Mouse (Mus musculus) MEL (cell line): Measurements from ENCODE around the gene Rplp0. TPM values are rescaled to one million over a fixed set of nuclear protein-coding genes. Genes with fewer than 3 reads are reported as not detected.

Experiments
- DNase-seq: peaks from one replicate; pipeline ENCODE4 v3.0.0; 2011; ENCODE audit warnings: low read depth, low spot score
- H3K27ac ChIP-seq: 2 replicates; pipeline ENCODE4 v1.5.1; 2012; ENCODE audit warnings: low read depth, mild to moderate bottlenecking, control low read depth, low read length, moderate library complexity; ENCODE audit not compliant: control insufficient read depth
- H3K27me3 ChIP-seq, 2 experiments: fragments of 150-350 bp in 1 of 2; sonication (generic) in 1 of 2; 2 replicates each; pipeline ENCODE4 v1.6.1; 2012; ENCODE audit warnings: low read length in 2 of 2, mild to moderate bottlenecking in 2 of 2, improper control_type of control experiment in 1 of 2, moderate library complexity in 1 of 2; ENCODE audit not compliant: insufficient read depth in 2 of 2, control insufficient read depth in 1 of 2
- H3K36me3 ChIP-seq, 2 experiments: 2 replicates each; pipeline ENCODE4 v1.6.1; 2012 to 2014; ENCODE audit warnings: low read length in 2 of 2, improper control_type of control experiment in 1 of 2, inconsistent platforms in 1 of 2, mild to moderate bottlenecking in 1 of 2; ENCODE audit not compliant: insufficient read depth in 2 of 2, control insufficient read depth in 1 of 2
- H3K4me1 ChIP-seq, 2 experiments: fragments of 150-350 bp in 1 of 2; sonication (generic) in 1 of 2; 2 replicates each; pipeline ENCODE4 v1.6.1; 2012; ENCODE audit warnings: low read length in 2 of 2, improper control_type of control experiment in 1 of 2, mild to moderate bottlenecking in 1 of 2; ENCODE audit not compliant: insufficient read depth in 2 of 2, control insufficient read depth in 1 of 2
- H3K4me3 ChIP-seq, 2 experiments: fragments of 150-350 bp in 1 of 2; sonication (generic) in 1 of 2; 2 replicates each; pipeline ENCODE4 v1.5.1; 2012; ENCODE audit warnings: low read depth in 2 of 2, low read length in 2 of 2, mild to moderate bottlenecking in 2 of 2, moderate library complexity in 2 of 2, control low read depth in 1 of 2, improper control_type of control experiment in 1 of 2; ENCODE audit not compliant: control insufficient read depth in 1 of 2, insufficient read depth in 1 of 2
- H3K79me2 ChIP-seq: 2 replicates; pipeline ENCODE4 v1.6.1; 2012; ENCODE audit warnings: mild to moderate bottlenecking, low read length, moderate library complexity; ENCODE audit not compliant: control insufficient read depth, poor library complexity, insufficient read depth
- H3K9ac ChIP-seq: 2 replicates; pipeline ENCODE4 v1.6.1; 2012; ENCODE audit warnings: low read depth, mild to moderate bottlenecking, control low read depth, low read length, moderate library complexity; ENCODE audit not compliant: control insufficient read depth, poor library complexity, severe bottlenecking
- H3K9me3 ChIP-seq: fragments of 150-350 bp; sonication (generic); replicated peaks from 2 replicates; pipeline ENCODE4 v1.6.1; 2012; ENCODE audit warnings: mild to moderate bottlenecking, low read length, improper control_type of control experiment, moderate library complexity; ENCODE audit not compliant: insufficient read depth
- BHLHE40 ChIP-seq: IDR thresholded peaks from 2 replicates; pipeline ENCODE4 v1.6.1; 2012; ENCODE audit warnings: low read depth, mild to moderate bottlenecking, inconsistent platforms, low read length, improper control_type of control experiment, borderline replicate concordance
- CHD1 ChIP-seq: IDR thresholded peaks from 2 replicates; pipeline ENCODE4 v1.6.1; 2012; ENCODE audit warnings: low read depth, mild to moderate bottlenecking, inconsistent platforms, low read length, improper control_type of control experiment
- CTCF ChIP-seq, 3 experiments: IDR thresholded peaks in 2 of 3; conservative IDR thresholded peaks in 1 of 3; 2 replicates each; pipeline ENCODE4 v1.5.1; 2011 to 2012; ENCODE audit warnings: low read length in 3 of 3, low read depth in 2 of 3, mild to moderate bottlenecking in 2 of 3, improper control_type of control experiment in 1 of 3, inconsistent platforms in 1 of 3, mixed read lengths in 1 of 3, moderate library complexity in 1 of 3; ENCODE audit not compliant: control insufficient read depth in 1 of 3, insufficient read depth in 1 of 3, poor library complexity in 1 of 3, severe bottlenecking in 1 of 3
- E2F4 ChIP-seq: IDR thresholded peaks from 2 replicates; pipeline ENCODE4 v1.6.1; 2011; ENCODE audit warnings: low read depth, low read length, improper control_type of control experiment, borderline replicate concordance
- ELF1 ChIP-seq: IDR thresholded peaks from 2 replicates; pipeline ENCODE4 v1.6.1; 2014; ENCODE audit warnings: low read depth, mild to moderate bottlenecking, inconsistent platforms, low read length, improper control_type of control experiment, moderate library complexity
- EP300 ChIP-seq, 2 experiments: IDR thresholded peaks; 2 replicates each; pipeline ENCODE4 v1.6.1; 2011; ENCODE audit warnings: improper control_type of control experiment in 2 of 2, low read length in 2 of 2, low read depth in 1 of 2, mild to moderate bottlenecking in 1 of 2
- ETS1 ChIP-seq: IDR thresholded peaks from 2 replicates; pipeline ENCODE4 v1.6.1; 2012; ENCODE audit warnings: low read depth, mild to moderate bottlenecking, inconsistent platforms, low read length, improper control_type of control experiment, moderate library complexity
- JUND ChIP-seq: IDR thresholded peaks from 2 replicates; pipeline ENCODE4 v1.6.1; 2011; ENCODE audit warnings: low read depth, mild to moderate bottlenecking, improper control_type of control experiment, low read length
- MAX ChIP-seq: IDR thresholded peaks from 2 replicates; pipeline ENCODE4 v1.6.1; 2011; ENCODE audit warnings: low read length, improper control_type of control experiment
- MXI1 ChIP-seq: IDR thresholded peaks from 2 replicates; pipeline ENCODE4 v1.6.1; 2011; ENCODE audit warnings: mild to moderate bottlenecking, low read depth, low read length, improper control_type of control experiment
- POLR2AphosphoS2 ChIP-seq: IDR thresholded peaks from 2 replicates; pipeline ENCODE4 v1.6.1; 2011; ENCODE audit warnings: low read length, improper control_type of control experiment
- POLR2AphosphoS5 ChIP-seq: IDR thresholded peaks from 2 replicates; pipeline ENCODE4 v1.6.1; 2012; ENCODE audit warnings: low read depth, borderline replicate concordance, mild to moderate bottlenecking, inconsistent platforms, low read length, moderate library complexity, mixed read lengths
- RAD21 ChIP-seq: IDR thresholded peaks from 2 replicates; pipeline ENCODE4 v1.6.1; 2011; ENCODE audit warnings: mild to moderate bottlenecking, low read depth, low read length, improper control_type of control experiment
- RCOR1 ChIP-seq: IDR thresholded peaks from 2 replicates; pipeline ENCODE4 v1.6.1; 2012; ENCODE audit warnings: low read depth, mild to moderate bottlenecking, inconsistent platforms, low read length, improper control_type of control experiment
- SMC3 ChIP-seq: IDR thresholded peaks from 2 replicates; pipeline ENCODE4 v1.6.1; 2011; ENCODE audit warnings: low read depth, low read length, improper control_type of control experiment
- TBP ChIP-seq: IDR thresholded peaks from 2 replicates; pipeline ENCODE4 v1.8.0; 2011; ENCODE audit warnings: low read depth, low read length, improper control_type of control experiment
- TCF12 ChIP-seq: IDR thresholded peaks from 2 replicates; pipeline ENCODE4 v1.6.1; 2014; ENCODE audit warnings: low read depth, mild to moderate bottlenecking, inconsistent platforms, low read length, improper control_type of control experiment, moderate library complexity
- UBTF ChIP-seq: IDR thresholded peaks from 2 replicates; pipeline ENCODE4 v1.6.1; 2012; ENCODE audit warnings: low read depth, mild to moderate bottlenecking, inconsistent platforms, low read length, improper control_type of control experiment, moderate library complexity, borderline replicate concordance; ENCODE audit not compliant: insufficient read depth
- USF1 ChIP-seq: IDR thresholded peaks from 2 replicates; pipeline ENCODE4 v1.6.1; 2014; ENCODE audit warnings: low read depth, mild to moderate bottlenecking, inconsistent platforms, low read length, improper control_type of control experiment, moderate library complexity
- USF2 ChIP-seq, 2 experiments: IDR thresholded peaks; 2 replicates each; pipeline ENCODE4 v1.6.1; 2011 to 2012; ENCODE audit warnings: improper control_type of control experiment in 2 of 2, low read length in 2 of 2, borderline replicate concordance in 1 of 2, inconsistent platforms in 1 of 2, low read depth in 1 of 2, mild to moderate bottlenecking in 1 of 2; ENCODE audit not compliant: insufficient read depth in 1 of 2
- ZC3H11A ChIP-seq: IDR thresholded peaks from 2 replicates; pipeline ENCODE4 v1.6.1; 2012; ENCODE audit warnings: low read depth, mild to moderate bottlenecking, inconsistent platforms, low read length, improper control_type of control experiment
- ZKSCAN1 ChIP-seq: IDR thresholded peaks from 2 replicates; pipeline ENCODE4 v1.6.1; 2012; ENCODE audit warnings: low read depth, mild to moderate bottlenecking, inconsistent platforms, low read length, improper control_type of control experiment, moderate library complexity
- ZMIZ1 ChIP-seq: IDR thresholded peaks from 2 replicates; pipeline ENCODE4 v1.6.1; 2012; ENCODE audit warnings: low read depth, mild to moderate bottlenecking, inconsistent platforms, low read length, improper control_type of control experiment, moderate library complexity
- ZNF384 ChIP-seq: IDR thresholded peaks from 2 replicates; pipeline ENCODE4 v1.6.1; 2012; ENCODE audit warnings: low read depth, mild to moderate bottlenecking, inconsistent platforms, low read length, improper control_type of control experiment
- polyA plus RNA-seq, 2 experiments: library from polyadenylated mRNA; stranded (reverse) in 1 of 2; unstranded in 1 of 2; fragments of >175 nt in 1 of 2; fragments of >200 nt in 1 of 2; gene quantifications; 2 replicates each; pipeline versions ENCODE4 v1.2.1 to v1.2.4; 2012; ENCODE audit warnings: low replicate concordance in 2 of 2, low read depth in 1 of 2; ENCODE audit not compliant: insufficient read length in 2 of 2, insufficient read depth in 1 of 2, missing spikeins in 1 of 2
- total RNA-seq: library from RNA; depleted of rRNA; stranded (reverse); fragments of 300-350 nt; gene quantifications from 2 replicates; pipeline ENCODE4 v1.2.3, GENCODE M21; 2012

Gene Rplp0
- total and polyA plus RNA-seq, 3 experiments = 3,028 to 4,164 (median 3,294) TPM

DNA sequence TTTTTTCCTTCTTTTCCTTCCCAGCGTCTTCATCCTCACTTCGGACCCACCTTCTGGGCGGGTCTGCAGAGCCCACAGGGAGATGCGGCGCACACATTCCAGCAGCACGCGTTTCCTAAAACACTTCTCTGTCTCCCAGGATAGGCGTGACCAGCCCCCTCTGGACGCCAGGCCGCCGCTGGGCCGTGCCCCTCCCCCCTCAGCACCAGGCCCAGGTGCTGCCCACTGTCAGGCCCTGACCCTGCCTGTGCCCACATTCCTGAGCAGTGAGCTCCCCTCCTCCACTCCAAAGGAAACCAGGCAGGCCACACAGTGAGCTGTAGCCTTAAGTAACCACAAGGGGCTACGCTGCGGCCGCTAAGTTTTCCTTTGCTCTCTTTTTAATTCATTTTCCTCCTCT lies 35.3 kb upstream of the Rplp0 start:
- no peak for DNase-seq
- H3K27ac ChIP-seq = no peak overlapping the region
- no peaks in the 10 kb centered on the region for H3K79me2 ChIP-seq
- TF ChIP-seq EP300 (IDR thresholded peaks at IDR 0.05; ENCODE audit: low read depth in 1 of 2, low read length in 2 of 2) (no peak), USF2 (IDR thresholded peaks at IDR 0.05; ENCODE audit: borderline replicate concordance in 1 of 2, insufficient read depth in 1 of 2, low read depth in 1 of 2, low read length in 2 of 2) (no peak), ZNF384 (no peak), TBP (no peak), ZC3H11A (no peak), RAD21 (no peak), TCF12 (no peak), ZKSCAN1 (no peak), ETS1 (no peak), UBTF (no peak), BHLHE40 (no peak), POLR2AphosphoS5 (no peak)
- TF ChIP-seq, all 39 proteins: peak for 0
- H3K4me1 ChIP-seq = no peaks in the 10 kb centered on the region
- H3K36me3 ChIP-seq = no peaks in the 10 kb centered on the region; a peak in 1 of 4 replicates
- H3K9ac ChIP-seq = no peak overlapping the region
- H3K9me3 ChIP-seq = no peaks in the 10 kb centered on the region
- no peaks in the 10 kb centered on the region for H3K27me3 ChIP-seq
- H3K4me3 ChIP-seq = no peak overlapping the region

DNA sequence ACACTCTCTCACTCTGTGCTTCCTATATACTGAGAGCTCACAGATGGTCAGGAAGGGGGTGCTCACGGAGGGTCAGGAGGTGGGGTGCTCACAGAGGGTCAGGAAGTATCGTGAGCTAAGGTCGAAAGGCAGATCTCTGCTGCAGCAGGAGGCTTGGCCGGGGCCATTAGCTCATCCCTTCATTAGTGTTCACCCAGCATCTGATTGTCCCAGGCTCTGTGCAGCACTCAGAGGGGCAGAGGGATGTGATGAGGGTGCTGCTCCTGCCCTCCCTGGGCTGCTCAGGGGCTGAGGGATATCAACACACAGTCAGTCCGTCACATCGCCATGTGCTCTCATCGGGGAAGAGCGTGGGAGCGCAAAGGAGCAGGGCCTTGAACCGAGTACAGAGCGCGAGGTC lies 34.8 kb upstream of the Rplp0 start:
- no peak overlapping the region for H3K27ac ChIP-seq
- DNase-seq = no peak
- H3K4me1 ChIP-seq = no peaks in the 10 kb centered on the region
- H3K9ac ChIP-seq = no peak overlapping the region
- no peak overlapping the region for H3K4me3 ChIP-seq
- H3K9me3 ChIP-seq = no peaks in the 10 kb centered on the region
- H3K36me3 ChIP-seq = no peaks in the 10 kb centered on the region; a peak in 1 of 4 replicates
- no peak for TF ChIP-seq E2F4
- TF ChIP-seq ZC3H11A = no peak
- TF ChIP-seq CHD1 = no peak
- TF ChIP-seq ZKSCAN1 = no peak
- TF ChIP-seq BHLHE40 = no peak
- no peak for TF ChIP-seq ZMIZ1
- TF ChIP-seq ELF1 = no peak
- TF ChIP-seq RCOR1 = no peak
- TF ChIP-seq MXI1 = no peak
- no peak for TF ChIP-seq USF1
- no peak for TF ChIP-seq TBP
- TF ChIP-seq JUND = no peak
- TF ChIP-seq POLR2AphosphoS2 = no peak
- TF ChIP-seq SMC3 = no peak
- no peak for TF ChIP-seq MAX
- TF ChIP-seq CTCF (IDR thresholded peaks at IDR 0.05 in 2 of 3, conservative IDR thresholded peaks at IDR 0.05 in 1 of 3; ENCODE audit: control insufficient read depth in 1 of 3, insufficient read depth in 1 of 3, low read depth in 2 of 3, low read length in 3 of 3, poor library complexity in 1 of 3, severe bottlenecking in 1 of 3) = no peak
- TF ChIP-seq TCF12 = no peak
- H3K27me3 ChIP-seq = no peaks in the 10 kb centered on the region
- H3K79me2 ChIP-seq = no peaks in the 10 kb centered on the region
